Mouse (Mus musculus) kidney, adult 8-10 months (tissue): ENCODE measurements around the gene Fth1.
"Not testable (repeated sequence)": the region's sequence is repeated elsewhere in the genome, so short reads cannot be mapped to it uniquely, and the experiment has no call there.

ENCODE experiments used
- DNase-seq, 2 experiments: peaks; one replicate each; pipeline ENCODE4 v3.0.0; 2022

Fth1 gene

GRCm38 (mm10) chr19:9980258-9980657, at the start of gene Fth1:
TSS of gene Fth1 (plus strand) at chr19:9980598.
- DNase-seq: no peak

- DNase-seq: not testable (repeated sequence)
Observed at GRCm38 (mm10) chr19:9931167-9931607, 49.2 kb upstream of the Fth1 start.

- DNase-seq: no peak
Observed at GRCm38 (mm10) chr19:9933908-9934307, 46.5 kb upstream of the Fth1 start.

- DNase-seq: no peak
Observed at GRCm38 (mm10) chr19:9936579-9936978, 43.8 kb upstream of the Fth1 start.

GRCm38 (mm10) chr19:9937428-9937827, 43.0 kb upstream of the Fth1 start:
- DNase-seq: no peak

- DNase-seq: no peak
Observed at GRCm38 (mm10) chr19:9938156-9938823, 42.1 kb upstream of the Fth1 start.

- DNase-seq: no peak
Observed at GRCm38 (mm10) chr19:9938824-9939303, 41.5 kb upstream of the Fth1 start.

- DNase-seq: no peak
Observed at GRCm38 (mm10) chr19:9939841-9940240, 40.6 kb upstream of the Fth1 start.

GRCm38 (mm10) chr19:9940903-9941302, 39.5 kb upstream of the Fth1 start:
- no peak for DNase-seq

GRCm38 (mm10) chr19:9941809-9942208, 38.6 kb upstream of the Fth1 start:
- peak; percentile 36 to 45 for DNase-seq

- DNase-seq: no peak
Observed at GRCm38 (mm10) chr19:9942539-9943533, 37.6 kb upstream of the Fth1 start.

GRCm38 (mm10) chr19:9945800-9946564, 34.4 kb upstream of the Fth1 start:
- DNase-seq: no peak

- peak; percentile 51 to 72 for DNase-seq
Observed at GRCm38 (mm10) chr19:9946986-9947385, 33.4 kb upstream of the Fth1 start.

GRCm38 (mm10) chr19:9952390-9952789, 28.0 kb upstream of the Fth1 start:
- DNase-seq: no peak

- DNase-seq: no peak
Observed at GRCm38 (mm10) chr19:9952912-9953311, 27.5 kb upstream of the Fth1 start.

- peak; percentile 84 to 88 for DNase-seq
Observed at GRCm38 (mm10) chr19:9954055-9954810, 26.2 kb upstream of the Fth1 start.

- no peak for DNase-seq
Observed at GRCm38 (mm10) chr19:9954811-9955202, 25.6 kb upstream of the Fth1 start.

GRCm38 (mm10) chr19:9955438-9955837, 25.0 kb upstream of the Fth1 start:
- no peak for DNase-seq

GRCm38 (mm10) chr19:9956624-9957388, 23.6 kb upstream of the Fth1 start:
- DNase-seq: no peak

GRCm38 (mm10) chr19:9957965-9958364, 22.4 kb upstream of the Fth1 start:
- no peak for DNase-seq

- DNase-seq: no peak
Observed at GRCm38 (mm10) chr19:9960769-9961168, 19.6 kb upstream of the Fth1 start.
